Mouse (Mus musculus) neural tube, embryonic 14.5 days (tissue): ENCODE data around the gene Mmp25. TPM values are rescaled to one million over a fixed set of nuclear protein-coding genes. Genes with fewer than 3 reads are reported as not detected.
A peak's percentile ranks its signal among the peaks of the same experiment; 100 is the strongest.

Source experiments
- ATAC-seq: fragments of 200-750 bp; cut with Nextera tagmentation; 2 replicates; pipeline ENCODE4 v1.8.0; 2017; ENCODE audit warnings: low read depth, mild to moderate bottlenecking, moderate TSS enrichment, moderate library complexity
- H3K27ac ChIP-seq: fragments of 300-500 bp; sonication (generic); 2 replicates; pipeline ENCODE4 v1.5.1; 2014; ENCODE audit warnings: low read depth, mild to moderate bottlenecking, control low read depth, low read length, moderate library complexity, mixed read lengths
- H3K27me3 ChIP-seq: fragments of 300-500 bp; sonication (generic); 2 replicates; pipeline ENCODE4 v1.6.1; 2014; ENCODE audit warnings: low read length; ENCODE audit not compliant: control insufficient read depth, insufficient read depth
- H3K36me3 ChIP-seq: fragments of 300-500 bp; sonication (generic); 2 replicates; pipeline ENCODE4 v1.6.1; 2014; ENCODE audit warnings: low read length, mixed read lengths; ENCODE audit not compliant: control insufficient read depth, insufficient read depth
- H3K4me1 ChIP-seq: fragments of 300-500 bp; sonication (generic); 2 replicates; pipeline ENCODE4 v1.6.1; 2014; ENCODE audit warnings: low read length; ENCODE audit not compliant: control insufficient read depth, insufficient read depth
- H3K4me2 ChIP-seq: fragments of 300-500 bp; sonication (generic); 2 replicates; pipeline ENCODE4 v1.6.1; 2014; ENCODE audit warnings: mild to moderate bottlenecking, low read depth, low read length, control low read depth
- H3K4me3 ChIP-seq: fragments of 300-500 bp; sonication (generic); 2 replicates; pipeline ENCODE4 v1.5.1; 2014; ENCODE audit warnings: low read depth, low read length, control low read depth, mixed read lengths
- H3K9ac ChIP-seq: fragments of 300-500 bp; sonication (generic); replicated peaks from 2 replicates; pipeline ENCODE4 v1.6.1; 2014; ENCODE audit warnings: low read depth, mild to moderate bottlenecking, control low read depth, low read length, mixed read lengths
- H3K9me3 ChIP-seq: fragments of 300-500 bp; sonication (generic); 2 replicates; pipeline ENCODE4 v1.6.1; 2016; ENCODE audit warnings: low read length; ENCODE audit not compliant: control insufficient read depth
- WGBS: fragments of 180-500 bp; shearing (Covaris S2); extraction: QIAGEN DNeasy Blood & Tissue Kit; methylation state at CpG from one replicate; pipeline ENCODE4 v1.1.7; 2014; 5-methylcytosine and 5-hydroxymethylcytosine counted together
- polyA plus RNA-seq: library from polyadenylated mRNA; unstranded; fragments of >200 nt; fragmentation: Nextera tagmentation; extraction: Ambion mirVana; gene quantifications from 2 replicates; pipeline ENCODE4 v1.2.1, GENCODE M21; 2014

Mmp25 gene
- polyA plus RNA-seq, 1 experiment from 2014 or later = 0.80 TPM

DNA sequence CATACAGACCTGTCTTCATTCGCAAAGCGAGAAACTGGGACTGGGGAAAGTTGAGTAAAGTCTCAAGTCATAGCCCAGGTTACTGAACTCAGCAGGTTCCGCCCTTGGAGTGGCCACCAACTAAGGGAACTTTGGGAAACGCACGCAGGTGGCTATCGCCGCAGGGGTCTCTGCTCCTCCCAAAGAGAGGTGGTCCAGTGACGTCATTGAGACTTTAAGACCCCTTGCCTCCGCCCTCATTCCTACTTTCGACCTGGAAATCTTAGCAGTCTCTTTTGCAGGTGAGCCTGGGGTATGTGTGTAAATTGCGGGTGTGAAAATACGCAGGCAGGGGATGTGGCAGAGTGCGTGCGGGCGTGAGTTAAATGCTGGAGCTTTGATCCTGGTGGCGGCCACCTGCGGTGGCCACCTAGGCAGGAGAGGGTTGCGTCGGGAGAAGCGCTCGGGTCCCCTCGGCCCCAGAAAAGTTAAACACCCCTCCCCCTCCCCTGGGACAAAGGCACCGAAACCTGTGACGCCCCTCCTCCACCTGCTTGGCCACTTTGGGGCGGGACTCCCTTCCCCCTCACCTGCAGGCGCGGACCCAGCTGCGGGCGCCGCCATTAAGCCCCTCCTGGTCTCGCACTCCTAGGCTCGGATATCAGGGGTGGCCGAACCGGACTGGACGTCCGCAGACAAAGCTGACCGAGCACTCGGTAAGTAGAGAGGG lies 34.2 kb upstream of the Mmp25 start, which contains the start of gene Cldn6:
Gene Cldn6, plus strand, starts transcription at position 123 of the 709 bp plus-strand sequence.
- no peaks in the 10 kb centered on the region for H3K36me3 ChIP-seq
- H3K4me3 ChIP-seq = no peak within 1 kb of the TSS
- no peak for ATAC-seq
- H3K27me3 ChIP-seq = peaks cover 36% of the 10 kb centered on the region
- no peak within 1 kb of the TSS for H3K4me2 ChIP-seq
- WGBS = 3% methylated on average over 37 of the region's 38 CpGs
- no peaks in the 10 kb centered on the region for H3K9me3 ChIP-seq
- H3K27ac ChIP-seq = no peak within 1 kb of the TSS
- H3K4me1 ChIP-seq = peaks cover 10% of the 10 kb centered on the region; the same call in 1 of the 2 replicates
- H3K9ac ChIP-seq = no peak within 1 kb of the TSS

DNA sequence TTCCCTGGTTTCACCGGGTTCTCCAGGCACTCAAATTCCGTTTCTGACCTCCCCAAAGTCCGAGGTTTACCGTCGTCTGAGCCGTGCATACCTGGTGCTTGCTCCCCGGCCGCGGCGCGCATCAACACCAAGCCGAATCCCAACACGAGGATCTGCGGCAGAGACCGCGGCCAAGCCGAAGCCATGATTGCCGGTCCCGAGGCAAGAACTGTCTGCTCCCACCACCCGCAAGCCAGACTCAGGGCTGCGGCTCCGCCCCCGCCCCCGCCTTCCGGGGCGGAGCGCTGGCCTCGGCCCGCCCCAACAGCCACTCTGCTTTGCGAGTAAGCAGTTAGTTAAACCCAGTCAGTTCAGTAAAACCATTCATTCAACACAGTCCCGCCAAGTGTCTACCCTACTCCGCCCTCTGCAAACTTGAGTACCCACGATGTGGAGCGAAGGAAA lies 32.2 kb upstream of the Mmp25 start, which contains the start of gene Tnfrsf12a:
Gene Tnfrsf12a, minus strand, starts transcription at position 233 of the 444 bp plus-strand sequence.
- no peak within 1 kb of the TSS; the same call in 1 of the 2 replicates for H3K27ac ChIP-seq
- H3K9me3 ChIP-seq = no peaks in the 10 kb centered on the region
- H3K4me3 ChIP-seq = peak within 1 kb of the TSS; percentile 39
- peaks cover 22% of the 10 kb centered on the region for H3K27me3 ChIP-seq
- H3K9ac ChIP-seq = peak within 1 kb of the TSS; percentile 37; the same call in 1 of the 2 replicates
- H3K36me3 ChIP-seq = no peaks in the 10 kb centered on the region
- H3K4me1 ChIP-seq = peaks cover 10% of the 10 kb centered on the region; the same call in 1 of the 2 replicates
- H3K4me2 ChIP-seq = peak within 1 kb of the TSS; percentile 82
- under 1% methylated on average over 34 of the region's 34 CpGs for WGBS
- ATAC-seq = no peak

DNA sequence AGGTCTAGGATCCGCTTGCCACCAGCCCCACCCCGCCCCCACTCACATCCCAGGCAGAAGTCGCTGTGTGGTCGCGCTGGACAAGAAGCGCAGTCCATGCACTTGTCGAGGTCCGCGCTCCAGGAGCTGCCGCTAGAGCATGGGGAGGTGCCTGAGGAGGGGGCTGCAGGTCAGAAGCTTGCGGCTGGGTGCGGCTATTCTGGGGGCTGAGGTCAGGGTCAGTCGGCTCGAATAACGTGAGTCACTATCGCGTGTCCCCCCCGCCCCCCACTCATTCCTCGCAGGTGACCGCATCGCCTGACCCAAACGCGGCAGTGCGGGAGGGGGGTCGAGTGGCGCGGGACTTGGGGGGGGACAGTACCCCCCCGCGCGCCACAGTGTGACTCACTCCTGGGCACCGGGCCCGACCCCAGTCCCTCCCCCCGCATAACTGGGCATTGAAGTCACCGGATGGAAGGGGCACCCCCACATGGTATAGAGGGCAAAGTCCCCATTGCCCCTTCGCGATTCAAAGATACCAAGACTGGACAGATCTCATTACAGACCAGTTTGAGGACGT lies 31.5 kb upstream of the Mmp25 start:
- Histone ChIP-seq H3K9ac (peak overlapping the region; percentile 37; the same call in 1 of the 2 replicates), H3K27ac (no peak overlapping the region), H3K4me3 (peak overlapping the region; percentile 39), H3K27me3 (peaks cover 20% of the 10 kb centered on the region), H3K4me2 (peak overlapping the region; percentile 82), H3K36me3 (no peaks in the 10 kb centered on the region), H3K4me1 (peaks cover 10% of the 10 kb centered on the region; the same call in 1 of the 2 replicates), H3K9me3 (no peaks in the 10 kb centered on the region)
- ATAC-seq = no peak
- 3% methylated on average over 37 of the region's 37 CpGs for WGBS

DNA sequence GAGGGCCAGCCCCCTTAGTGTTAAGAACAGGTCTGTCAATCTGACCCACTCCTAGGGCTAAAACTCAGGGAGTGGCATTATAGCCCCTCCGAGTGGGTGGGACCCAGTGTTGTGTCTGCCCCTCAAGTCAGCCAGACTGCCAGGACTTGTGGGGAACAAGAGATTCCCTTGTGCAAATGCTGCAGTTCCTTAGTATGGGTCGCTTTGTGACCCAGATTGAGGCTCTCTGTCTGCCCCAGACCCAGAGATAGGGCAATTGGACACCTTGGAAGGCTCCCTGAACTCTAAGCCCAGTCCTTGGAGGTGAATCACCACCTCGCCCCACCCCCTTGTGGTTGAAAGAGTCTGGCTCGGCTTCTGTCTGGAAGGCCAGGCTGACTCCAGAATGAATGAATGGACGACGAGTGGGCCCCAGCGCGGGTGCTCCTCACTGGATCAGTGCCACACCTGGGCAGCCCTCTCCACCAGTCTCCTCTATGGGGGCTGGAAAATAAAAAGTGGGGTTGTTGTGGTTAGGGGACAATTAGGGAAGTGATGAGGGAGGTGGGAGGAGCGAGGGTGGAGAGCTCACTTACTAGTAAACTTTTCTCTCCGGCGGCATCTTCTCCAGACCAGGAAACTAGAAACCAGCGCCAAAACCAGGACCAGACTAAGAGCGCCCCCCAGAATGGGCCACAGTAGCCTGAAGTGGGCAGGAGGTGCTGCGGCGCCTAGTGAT lies 30.6 kb upstream of the Mmp25 start:
- ATAC-seq = no peak
- H3K36me3 ChIP-seq = no peaks in the 10 kb centered on the region
- WGBS = 10% methylated on average over 15 of the region's 15 CpGs
- no peak overlapping the region; the same call in 1 of the 2 replicates for H3K4me3 ChIP-seq
- H3K9ac ChIP-seq = no peak overlapping the region
- no peaks in the 10 kb centered on the region for H3K9me3 ChIP-seq
- peaks cover 13% of the 10 kb centered on the region for H3K27me3 ChIP-seq
- peaks cover 10% of the 10 kb centered on the region; the same call in 1 of the 2 replicates for H3K4me1 ChIP-seq
- no peak overlapping the region for H3K27ac ChIP-seq
- H3K4me2 ChIP-seq = peak overlapping the region; percentile 82; the same call in 1 of the 2 replicates

DNA sequence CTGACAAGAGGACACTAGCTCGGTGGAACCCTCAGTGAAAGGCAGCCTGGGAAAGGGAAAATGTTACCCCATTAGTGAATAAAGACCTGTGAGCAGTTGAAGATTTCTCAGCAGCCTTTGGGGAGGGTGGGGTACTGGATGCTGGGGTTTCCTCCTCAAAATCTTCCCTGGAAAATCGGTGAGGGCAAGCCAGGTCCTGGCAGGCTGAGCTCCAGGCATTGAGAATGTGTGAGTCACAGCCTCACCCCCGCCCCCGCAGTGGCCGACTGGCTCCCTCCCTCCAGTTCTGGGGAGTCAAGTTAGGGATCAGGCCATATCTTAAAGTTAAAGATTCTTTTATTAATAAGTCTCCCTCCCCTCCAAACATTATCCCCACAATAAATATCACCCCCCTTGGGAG lies 30.1 kb upstream of the Mmp25 start:
- H3K4me1 ChIP-seq = peaks cover 10% of the 10 kb centered on the region; the same call in 1 of the 2 replicates
- no peaks in the 10 kb centered on the region for H3K36me3 ChIP-seq
- H3K9ac ChIP-seq = no peak overlapping the region
- no peak overlapping the region for H3K4me3 ChIP-seq
- H3K27ac ChIP-seq = no peak overlapping the region
- no peak for ATAC-seq
- WGBS = 38% methylated on average over 5 of the region's 5 CpGs
- H3K9me3 ChIP-seq = no peaks in the 10 kb centered on the region
- peaks cover 9% of the 10 kb centered on the region for H3K27me3 ChIP-seq
- no peak overlapping the region for H3K4me2 ChIP-seq

DNA sequence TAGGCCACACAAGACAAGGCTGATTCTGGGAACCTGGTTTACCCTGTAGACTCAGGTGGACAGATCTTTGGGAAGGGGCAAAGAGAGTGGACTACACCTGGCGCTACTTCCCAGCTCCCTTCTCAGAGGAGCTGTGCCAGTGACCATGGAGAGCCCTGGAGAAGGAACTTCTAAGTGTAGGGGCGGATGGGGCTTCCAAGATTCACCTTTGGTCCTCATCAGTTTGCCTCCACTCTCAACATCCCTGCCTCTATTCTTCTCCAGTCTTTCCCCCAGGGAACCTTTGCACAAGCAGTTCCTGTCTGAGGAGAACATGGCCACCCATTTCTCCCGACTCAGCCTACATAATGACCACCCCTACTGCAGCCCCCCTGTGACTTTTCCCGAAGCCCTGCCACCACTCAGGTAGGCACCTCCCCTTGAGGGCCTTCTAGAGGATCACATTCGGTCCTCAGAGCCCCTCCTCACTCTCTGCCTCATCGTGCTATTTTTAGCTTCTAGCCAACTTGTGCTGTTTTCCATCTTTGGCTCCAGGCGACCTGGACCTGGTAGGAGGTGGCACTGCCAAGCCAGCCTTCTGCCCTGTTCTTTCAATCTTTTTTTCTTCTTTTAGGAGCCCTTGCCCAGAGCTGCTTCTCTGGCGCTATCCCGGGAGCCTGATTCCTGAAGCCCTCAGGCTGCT lies 29.3 kb upstream of the Mmp25 start:
- peak overlapping the region; percentile 59 for H3K4me3 ChIP-seq
- 44% methylated on average over 9 of the region's 9 CpGs for WGBS
- peak overlapping the region; percentile 69 for H3K9ac ChIP-seq
- no peaks in the 10 kb centered on the region for H3K9me3 ChIP-seq
- peak; percentile 4; the same call in 1 of the 2 replicates for ATAC-seq
- peaks cover 9% of the 10 kb centered on the region for H3K27me3 ChIP-seq
- H3K4me1 ChIP-seq = peaks cover 10% of the 10 kb centered on the region; the same call in 1 of the 2 replicates
- peak overlapping the region; percentile 56 for H3K4me2 ChIP-seq
- H3K36me3 ChIP-seq = no peaks in the 10 kb centered on the region
- no peak overlapping the region for H3K27ac ChIP-seq

DNA sequence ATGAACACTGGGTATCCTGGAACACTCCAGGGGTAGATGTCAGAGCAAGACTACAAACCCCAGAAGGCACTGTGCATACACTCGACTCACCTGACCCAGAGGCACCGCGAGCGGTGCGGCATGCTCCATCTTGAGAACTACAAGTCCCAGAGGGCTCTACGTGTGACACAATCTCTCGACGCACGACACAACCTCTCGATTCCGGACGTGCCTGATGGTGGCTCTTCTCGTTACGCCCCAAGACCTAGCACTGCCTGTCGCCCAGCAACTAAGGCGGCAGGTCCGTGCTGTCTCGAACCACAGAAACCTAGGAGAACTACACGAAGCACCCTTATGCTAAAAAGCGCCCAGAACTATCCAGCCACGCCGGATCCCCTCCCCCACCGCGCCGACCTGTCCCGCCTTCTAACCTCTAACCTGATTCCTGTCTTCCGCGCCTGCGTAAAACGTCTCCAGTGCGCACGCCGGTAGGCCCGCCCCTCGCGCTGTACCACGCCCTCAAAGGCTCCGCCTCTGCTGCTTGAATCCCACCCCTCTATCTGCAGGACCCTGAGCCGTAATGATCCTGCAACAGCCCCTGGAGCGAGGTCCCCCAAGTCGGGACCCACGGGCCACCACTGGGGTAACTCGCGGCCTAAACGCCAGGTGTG lies 28.5 kb upstream of the Mmp25 start, which contains the start of the genes Hcfc1r1 and Thoc6:
Gene Hcfc1r1, plus strand, starts transcription at position 173 of the 650 bp plus-strand sequence.
Gene Thoc6, minus strand, starts transcription at position 459 of the 650 bp plus-strand sequence.
- H3K36me3 ChIP-seq = peaks cover 5% of the 10 kb centered on the region; the same call in 1 of the 2 replicates
- no peaks in the 10 kb centered on the region for H3K9me3 ChIP-seq
- peaks cover 10% of the 10 kb centered on the region; the same call in 1 of the 2 replicates for H3K4me1 ChIP-seq
- H3K9ac ChIP-seq = peak within 1 kb of the TSS; percentile 69
- peak; percentile 96 for ATAC-seq
- H3K4me2 ChIP-seq = peak within 1 kb of the TSS; percentile 56
- under 1% methylated on average over 44 of the region's 45 CpGs for WGBS
- peak within 1 kb of the TSS; percentile 89 for H3K27ac ChIP-seq
- peak within 1 kb of the TSS; percentile 59 for H3K4me3 ChIP-seq
- peaks cover 4% of the 10 kb centered on the region; the same call in 1 of the 2 replicates for H3K27me3 ChIP-seq

DNA sequence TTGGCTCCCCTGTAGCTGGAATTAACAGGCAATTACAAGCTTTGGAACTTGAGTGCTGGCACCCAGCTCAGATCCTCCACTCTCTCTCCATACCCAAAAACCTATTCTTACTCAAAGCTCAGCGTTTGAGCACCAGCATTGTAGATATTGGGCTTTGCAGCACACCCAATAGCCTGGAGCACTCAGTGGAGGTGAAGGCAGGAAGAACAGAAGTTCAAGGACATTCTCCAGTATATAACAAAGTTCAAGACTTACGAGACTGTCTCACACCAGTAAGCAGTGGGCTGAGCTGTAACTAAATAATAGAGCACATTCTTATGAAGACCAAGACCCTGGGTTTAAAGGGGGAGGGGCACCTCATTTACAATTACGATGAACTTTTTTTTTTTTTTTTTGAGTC lies 27.7 kb upstream of the Mmp25 start:
- Histone ChIP-seq H3K4me1 (peaks cover 10% of the 10 kb centered on the region; the same call in 1 of the 2 replicates), H3K4me2 (peak overlapping the region; percentile 56), H3K4me3 (peak overlapping the region; percentile 59), H3K27ac (no peak overlapping the region), H3K9me3 (no peaks in the 10 kb centered on the region), H3K36me3 (peaks cover 5% of the 10 kb centered on the region; the same call in 1 of the 2 replicates), H3K27me3 (peaks cover 4% of the 10 kb centered on the region; the same call in 1 of the 2 replicates), H3K9ac (no peak overlapping the region)
- no peak for ATAC-seq
- WGBS = 72% methylated on average over 3 of the region's 3 CpGs
